Mouse (Mus musculus): ENCODE measurements around the gene Suds3.

The Suds3 gene

DNA sequence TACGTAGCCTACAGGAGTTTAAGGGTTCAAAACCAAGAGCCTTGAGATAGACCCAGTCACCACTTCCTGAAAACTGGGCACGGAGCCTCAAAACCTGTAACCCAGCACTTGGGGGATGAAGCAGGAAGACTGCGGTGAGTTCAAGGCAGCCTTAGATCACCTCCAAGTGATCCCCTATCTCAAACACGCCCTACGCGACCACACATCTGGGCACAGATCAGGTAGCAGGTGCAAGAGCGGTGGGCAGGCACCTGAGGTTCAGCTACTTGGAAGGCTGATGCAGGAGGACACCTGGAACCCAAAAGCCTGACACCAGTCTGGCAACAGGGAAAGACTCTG, 4.2 kb downstream of the Suds3 start:
- 97% methylated on average over 7 of the region's 7 CpGs for WGBS

DNA sequence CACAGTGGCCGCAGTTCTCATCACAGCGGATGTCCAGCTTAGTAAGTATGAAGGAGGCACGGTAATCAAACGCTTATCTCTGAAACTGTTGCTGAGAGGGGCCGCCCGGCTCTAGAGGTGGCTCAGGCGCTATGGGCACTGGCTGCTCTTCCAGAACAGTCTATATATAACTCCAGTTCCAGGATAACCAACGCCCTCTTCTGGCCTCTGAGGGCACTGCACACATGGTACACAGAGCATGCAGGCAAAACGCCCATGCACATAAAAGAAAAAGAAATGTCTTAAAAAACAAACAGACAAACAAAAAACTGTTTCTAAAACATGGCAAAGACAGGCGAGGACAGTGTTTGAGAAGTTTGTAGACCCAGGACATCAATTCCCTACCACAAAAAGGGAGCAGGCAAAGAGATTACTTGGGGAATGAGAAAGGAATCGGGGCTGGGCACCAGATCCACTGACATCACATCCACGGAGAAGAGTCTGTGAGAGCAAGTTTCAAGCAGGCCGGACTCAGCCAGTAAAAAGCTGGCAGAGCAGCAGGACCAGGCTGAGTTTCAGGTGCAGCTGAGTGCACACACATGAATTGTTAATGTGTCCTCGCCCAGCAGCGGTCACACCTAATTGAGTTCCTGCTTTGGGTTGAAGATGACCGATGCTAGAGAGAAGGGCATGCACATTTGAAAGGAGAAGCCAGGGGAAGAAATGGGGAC, 4.7 kb downstream of the Suds3 start:
- 92% methylated on average over 16 of the region's 16 CpGs for WGBS

DNA sequence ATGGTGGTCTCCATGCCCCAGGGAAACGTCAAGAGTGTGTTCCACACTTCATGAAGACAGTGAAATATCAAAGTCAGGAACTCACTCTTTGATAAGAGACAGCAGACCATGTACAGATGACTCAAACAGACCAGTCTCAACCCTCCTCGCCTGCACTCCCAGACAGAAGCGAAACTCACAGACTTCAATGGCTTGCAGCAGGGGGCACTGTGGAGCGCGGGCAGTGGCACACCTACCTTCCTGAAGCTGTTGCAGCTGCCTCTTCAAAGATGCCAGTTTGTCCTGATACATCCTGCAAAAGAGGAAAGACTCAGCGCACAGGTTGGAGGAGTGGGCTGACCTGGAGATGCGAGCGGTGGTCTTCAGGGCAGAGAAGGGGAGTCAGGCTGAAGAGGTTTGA, 6.4 kb downstream of the Suds3 start:
- WGBS: 89% methylated on average over 8 of the region's 8 CpGs

DNA sequence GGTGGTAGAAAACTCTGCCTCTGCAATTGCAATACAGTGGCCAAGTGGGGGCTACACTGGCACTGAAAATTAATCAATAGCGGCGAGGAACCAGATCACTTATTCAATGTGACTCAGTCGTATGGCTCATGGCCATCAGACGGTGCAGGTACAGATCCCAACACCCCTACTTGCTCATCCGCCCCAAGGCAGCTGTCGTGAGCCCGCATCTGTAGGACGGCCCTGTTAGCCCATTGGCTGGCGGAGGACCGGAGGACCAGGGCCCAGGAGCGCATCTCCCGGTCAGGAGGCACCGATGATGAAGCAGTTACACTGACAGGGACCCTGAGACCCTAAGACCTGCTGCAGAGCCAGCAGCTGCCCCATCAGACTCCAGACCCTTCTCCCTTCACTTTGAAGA, 7.2 kb downstream of the Suds3 start:
- WGBS: 95% methylated on average over 13 of the region's 13 CpGs

DNA sequence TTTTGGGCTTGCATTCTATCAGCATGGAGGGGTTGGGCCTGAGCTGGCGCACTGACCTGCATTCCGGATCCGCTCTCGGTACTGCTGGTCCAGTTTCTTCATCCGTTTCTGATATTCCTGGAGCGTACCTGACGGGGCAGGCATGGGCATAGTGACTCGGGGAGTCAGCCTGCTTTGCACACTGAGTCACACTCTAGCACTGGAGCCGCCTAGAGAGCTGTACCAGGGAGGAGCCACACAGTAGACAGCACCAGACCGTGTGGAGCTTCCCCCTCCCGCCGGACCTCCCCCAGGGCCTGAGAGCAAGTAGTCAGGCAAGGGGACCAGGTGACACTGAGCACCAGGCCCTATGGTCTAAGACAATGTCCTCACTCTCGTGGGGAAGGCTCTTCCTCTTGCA, 7.6 kb downstream of the Suds3 start:
- WGBS: 90% methylated on average over 13 of the region's 13 CpGs

DNA sequence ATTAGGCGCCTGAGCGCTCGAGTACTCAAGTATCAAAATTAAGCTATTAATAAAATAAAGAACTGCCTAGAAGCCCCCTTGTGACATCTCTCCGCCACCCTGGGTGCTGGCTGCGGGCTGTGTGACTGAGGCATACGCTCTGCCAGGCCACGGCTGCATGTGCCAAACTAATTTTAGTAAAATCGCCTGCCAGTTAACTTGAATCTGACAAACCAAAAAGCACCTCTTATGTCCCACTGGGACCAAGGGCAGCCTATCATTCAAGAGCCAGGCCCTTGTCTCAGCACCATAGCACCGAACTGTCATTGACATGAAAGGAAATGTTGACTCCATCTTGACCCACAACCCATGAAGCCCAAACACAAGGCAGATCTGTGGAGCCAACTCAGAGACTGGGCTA, 10.2 kb downstream of the Suds3 start:
- WGBS: 69% methylated on average over 9 of the region's 9 CpGs

DNA sequence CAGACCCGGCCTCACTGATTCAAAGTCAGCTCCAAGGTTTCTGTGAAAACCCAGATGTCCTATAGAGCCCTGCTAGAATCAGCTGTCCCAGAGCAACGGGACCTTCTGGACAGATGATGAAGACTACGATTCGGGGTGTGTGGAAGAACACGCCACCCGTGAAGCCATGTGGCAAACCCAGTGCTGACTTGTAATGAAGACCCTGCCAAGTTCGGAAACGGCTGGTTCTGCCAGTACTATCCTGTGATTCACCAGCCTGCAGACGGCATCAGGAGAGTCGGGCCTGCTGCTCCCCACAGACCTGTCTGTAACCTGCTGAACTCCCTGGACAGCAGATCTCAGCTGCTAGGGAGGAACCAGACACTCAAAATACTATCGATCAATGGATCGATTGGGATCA, 11.6 kb downstream of the Suds3 start:
- 86% methylated on average over 12 of the region's 12 CpGs for WGBS

DNA sequence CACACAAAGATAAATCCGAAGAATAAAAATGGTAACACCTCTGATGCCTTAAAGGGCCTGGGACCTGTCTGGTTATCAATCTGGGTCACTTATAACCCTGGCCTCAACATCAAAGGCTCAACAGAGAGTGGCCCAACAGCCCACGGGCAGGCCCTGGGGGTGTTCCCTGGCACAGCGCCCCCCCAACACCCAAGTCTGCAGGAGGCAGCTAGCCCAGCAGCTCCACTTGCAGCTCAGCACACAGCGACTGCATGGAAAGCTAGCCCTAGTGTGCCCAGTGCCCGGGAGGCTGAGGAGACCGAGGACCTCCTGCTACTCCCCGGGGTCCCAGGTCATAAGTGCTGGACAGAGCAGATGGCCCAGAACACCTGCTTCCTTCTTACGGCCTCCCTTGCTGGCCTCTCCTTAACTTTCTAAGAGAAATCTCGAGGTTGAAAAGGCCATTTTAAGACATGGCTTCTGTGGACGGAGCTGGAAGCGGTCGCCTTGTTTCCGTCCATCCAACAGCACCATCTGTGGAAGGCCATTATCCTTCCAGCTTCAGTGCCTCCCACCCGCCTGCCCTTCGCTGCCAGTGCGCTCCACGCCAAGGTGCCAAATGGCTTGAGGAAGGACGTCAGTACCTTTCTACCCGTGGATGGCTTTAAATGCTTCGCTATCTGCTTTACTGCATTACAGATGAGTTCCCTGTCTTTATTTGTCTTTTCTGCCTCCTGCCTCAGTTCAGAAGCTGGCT, 12.6 kb downstream of the Suds3 start:
- 91% methylated on average over 20 of the region's 20 CpGs for WGBS

DNA sequence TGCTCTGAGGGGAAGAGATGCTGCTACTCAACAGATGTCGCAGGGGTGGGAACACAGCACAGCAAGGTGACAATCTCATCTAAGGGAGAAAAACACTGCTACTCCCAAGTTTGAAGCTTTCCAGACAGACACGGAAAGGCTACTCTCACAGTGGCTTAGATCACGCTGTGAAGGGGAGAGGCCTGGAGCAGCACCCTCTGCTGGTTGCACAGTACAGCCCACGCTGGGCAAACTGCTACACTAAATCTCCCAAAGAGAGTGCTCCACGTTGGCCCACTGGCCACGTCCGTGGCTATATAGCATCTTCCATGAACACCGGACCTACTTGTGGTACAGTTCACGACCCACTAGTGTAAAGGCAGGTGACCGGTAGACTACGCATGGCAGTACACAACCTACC, 16.2 kb downstream of the Suds3 start:
- 80% methylated on average over 11 of the region's 11 CpGs for WGBS

DNA sequence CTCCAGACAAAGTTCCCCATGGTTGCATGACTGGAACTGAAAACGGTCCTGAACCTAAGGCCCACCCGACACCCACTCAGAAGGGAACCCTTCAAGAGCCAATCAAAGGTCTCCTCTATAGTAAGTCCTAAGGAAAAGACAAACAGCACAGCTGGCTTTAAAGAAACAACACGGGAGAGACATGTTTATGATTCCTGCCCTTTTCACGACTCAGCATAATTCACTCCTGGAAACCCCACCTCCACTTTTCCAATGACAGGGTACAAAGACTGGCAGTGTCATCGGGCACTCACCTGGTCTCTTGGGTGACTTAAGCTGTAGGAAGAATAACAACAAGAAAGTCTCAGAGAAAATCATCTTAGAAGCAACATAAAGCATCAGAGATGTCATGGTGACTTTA, 16.9 kb downstream of the Suds3 start:
- WGBS: 80% methylated on average over 5 of the region's 5 CpGs

DNA sequence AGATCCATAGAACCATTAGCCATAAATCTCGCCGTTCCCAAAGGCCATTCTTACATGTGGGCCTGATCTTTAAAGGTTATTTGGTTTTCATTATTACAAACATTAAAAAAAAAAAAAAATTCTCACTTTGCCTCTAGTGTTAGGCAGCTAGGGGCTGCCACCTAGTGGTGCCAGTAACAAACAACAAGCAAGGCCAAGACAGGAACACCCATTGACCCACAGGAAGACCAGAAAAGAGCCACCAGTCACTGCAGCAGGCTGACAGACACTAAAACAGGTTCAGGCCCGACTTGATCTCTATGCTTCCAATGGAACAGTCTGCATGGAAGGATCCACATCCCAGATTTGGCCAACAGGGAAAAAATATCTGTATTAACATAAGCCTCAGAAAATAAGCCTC, 19.2 kb downstream of the Suds3 start:
- WGBS: 50% methylated on average over 3 of the region's 3 CpGs

DNA sequence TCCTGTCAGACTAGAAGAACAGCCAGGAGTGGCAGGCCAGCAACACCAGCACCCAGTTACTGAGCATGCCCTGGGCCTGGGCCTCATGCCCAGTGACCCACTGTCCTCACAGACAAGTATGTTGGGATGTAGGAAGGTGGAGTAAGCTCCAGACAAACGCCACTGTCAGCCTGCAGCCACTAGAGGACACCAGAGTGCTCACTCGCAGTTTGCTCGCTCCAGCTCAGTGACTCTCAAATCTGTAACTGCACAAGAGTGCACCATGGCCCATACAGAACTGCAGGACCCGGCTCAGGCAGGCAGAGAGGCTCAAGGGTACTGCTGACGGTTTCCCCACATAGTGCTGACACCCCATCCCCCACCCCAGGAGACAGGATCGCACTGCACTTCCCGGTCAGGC, 21.5 kb downstream of the Suds3 start:
- WGBS: 49% methylated on average over 7 of the region's 7 CpGs

DNA sequence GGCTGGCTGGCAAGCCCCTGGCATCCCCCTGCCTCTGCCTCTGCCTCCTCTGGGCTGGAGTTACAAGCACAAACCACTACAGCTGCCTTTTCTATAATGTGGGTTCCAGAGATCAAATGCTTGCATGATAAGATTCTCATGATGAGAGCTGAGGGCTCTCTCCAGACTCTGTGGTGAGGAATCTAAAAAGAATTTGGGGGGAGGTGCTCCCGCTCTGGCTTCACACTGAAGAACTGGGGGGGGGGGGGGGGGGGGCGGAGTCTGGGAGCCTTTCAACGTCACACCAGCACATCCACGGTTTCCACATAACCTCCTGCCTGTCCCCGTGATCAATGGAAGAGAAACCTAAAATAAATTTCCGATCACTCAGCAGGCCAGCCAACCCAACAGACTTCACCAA, 26.1 kb downstream of the Suds3 start:
- 31% methylated on average over 6 of the region's 6 CpGs for WGBS

DNA sequence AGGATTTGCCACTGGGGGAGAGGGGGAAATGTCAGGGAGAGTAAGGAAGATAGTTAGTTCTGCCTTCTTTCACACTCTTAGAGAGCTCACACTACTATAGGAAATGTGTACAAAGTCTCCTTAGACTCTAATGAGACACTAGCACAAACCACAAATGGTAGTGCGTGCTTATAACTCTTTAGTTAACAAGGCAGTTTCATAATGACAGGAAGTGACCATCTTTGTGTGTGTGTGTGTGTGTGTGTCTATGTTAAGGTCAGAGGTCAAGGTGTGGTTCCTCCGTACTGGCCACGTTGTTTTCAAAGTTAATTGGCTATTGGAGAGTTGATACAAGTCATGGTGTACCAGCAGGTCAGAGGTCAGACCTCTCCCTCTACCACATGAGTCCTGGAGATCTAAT, 26.8 kb downstream of the Suds3 start:
- WGBS: 66% methylated on average over 3 of the region's 3 CpGs

DNA sequence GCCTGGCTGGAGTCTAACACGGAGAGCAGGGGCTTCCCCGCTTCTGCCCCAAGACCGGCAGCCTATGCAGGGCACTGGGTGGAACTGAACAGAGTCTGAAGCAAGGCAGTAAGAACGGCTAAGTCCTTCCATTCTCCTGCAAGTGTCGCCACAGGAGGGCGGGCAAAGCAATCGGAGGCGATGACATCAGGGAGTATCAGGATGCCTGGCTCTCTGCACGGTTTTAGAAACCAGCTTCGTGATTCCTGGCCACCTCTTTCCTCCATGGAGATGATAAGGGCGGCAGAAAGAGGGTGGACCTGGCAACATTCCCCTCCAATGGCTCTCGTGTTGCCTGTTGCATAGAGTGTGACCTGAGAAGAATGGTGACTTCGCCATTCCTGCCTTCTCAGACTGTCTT, 28.2 kb downstream of the Suds3 start:
- WGBS: 3% methylated on average over 13 of the region's 13 CpGs

DNA sequence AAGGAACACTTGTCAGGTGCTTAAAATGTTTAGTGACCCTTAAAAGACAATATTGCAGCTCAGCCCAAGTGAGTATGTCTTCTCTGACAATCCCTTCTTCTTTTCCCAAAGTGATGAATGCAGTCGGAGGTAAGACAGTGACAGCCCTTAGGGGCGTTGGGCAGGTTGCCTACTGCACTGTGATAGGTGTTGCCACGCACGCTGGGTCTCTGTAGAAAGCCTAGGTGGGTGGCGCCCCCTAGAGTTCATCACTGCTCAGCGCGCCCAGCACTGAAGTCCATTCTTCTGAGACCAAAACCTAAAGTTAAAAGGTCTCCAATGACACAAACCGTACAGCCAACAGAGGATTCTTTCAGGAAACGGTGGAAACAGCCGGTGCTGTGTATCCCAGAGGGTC, 46.4 kb downstream of the Suds3 start:
- 10% methylated on average over 10 of the region's 10 CpGs for WGBS

DNA sequence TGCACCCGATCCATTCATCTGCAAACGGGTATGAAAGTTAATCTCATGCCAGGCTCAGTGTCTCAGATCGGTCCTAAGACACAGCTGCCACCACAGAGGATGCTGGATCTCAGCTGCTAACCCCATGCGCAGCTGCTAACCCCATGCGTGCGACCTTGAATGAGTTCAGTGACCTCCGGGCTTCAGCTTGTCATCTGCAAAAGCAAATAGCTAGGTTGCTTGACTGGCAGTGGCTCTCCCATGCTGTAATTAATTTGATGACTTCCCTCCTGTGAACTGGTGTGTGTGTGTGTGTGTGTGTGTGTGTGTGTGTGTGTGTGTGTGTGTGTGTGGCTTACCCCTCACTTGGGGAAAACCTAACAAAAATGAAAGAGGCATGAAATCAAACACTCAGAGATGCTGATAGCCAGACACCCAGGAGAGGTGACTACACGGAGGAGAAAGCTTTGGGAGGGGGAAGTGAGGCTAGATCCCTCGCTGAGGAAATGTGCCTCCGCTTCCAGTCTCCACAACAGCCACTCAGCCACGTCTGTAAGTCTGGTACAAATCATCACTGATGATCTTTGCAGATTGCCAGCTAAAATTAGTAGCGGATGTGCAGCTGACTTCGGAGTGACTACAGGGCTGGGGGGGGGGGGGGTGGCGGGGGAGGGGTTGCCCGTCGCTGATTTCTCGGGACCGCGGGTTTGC, 47.0 kb downstream of the Suds3 start:
- WGBS: 27% methylated on average over 19 of the region's 19 CpGs

DNA sequence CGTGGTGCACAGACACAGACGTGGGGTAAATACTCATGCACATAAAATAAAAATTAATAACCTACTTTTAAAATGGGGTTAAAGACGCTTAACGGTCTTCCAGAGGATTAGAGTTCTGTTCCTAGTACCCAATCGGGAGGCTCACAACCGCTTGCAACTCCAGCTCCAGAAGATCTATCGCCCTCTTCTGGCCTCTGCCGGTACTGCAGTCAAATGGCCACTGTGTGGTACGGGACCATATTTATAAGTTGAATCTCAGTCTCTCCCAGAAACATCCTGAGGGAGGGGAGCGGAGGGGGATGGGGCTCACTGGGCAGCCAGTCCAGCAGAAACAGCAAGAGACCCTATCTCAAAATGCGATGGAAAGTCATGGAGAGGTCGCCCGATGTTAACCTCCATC, 47.7 kb downstream of the Suds3 start:
- 83% methylated on average over 13 of the region's 13 CpGs for WGBS

DNA sequence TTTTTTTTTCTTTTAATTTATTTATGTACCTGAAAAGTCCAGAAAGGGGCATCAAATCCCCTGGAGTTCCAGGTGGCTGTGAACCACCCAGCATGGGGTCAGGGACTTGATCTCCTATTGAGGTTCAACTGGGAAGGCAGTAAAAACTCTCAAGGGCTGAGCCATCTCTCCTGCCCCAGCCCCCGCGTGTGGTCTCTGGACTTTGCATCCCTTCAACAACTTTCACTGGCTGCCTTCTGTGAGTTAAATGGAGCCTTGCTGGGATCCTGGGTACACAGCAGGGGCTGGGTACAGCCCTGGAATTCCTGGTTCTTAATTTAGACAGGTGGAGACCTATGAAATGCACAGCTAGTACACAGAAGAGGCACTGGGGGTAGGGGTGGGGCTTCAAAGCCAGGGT, 54.7 kb downstream of the Suds3 start:
- 61% methylated on average over 2 of the region's 2 CpGs for WGBS

DNA sequence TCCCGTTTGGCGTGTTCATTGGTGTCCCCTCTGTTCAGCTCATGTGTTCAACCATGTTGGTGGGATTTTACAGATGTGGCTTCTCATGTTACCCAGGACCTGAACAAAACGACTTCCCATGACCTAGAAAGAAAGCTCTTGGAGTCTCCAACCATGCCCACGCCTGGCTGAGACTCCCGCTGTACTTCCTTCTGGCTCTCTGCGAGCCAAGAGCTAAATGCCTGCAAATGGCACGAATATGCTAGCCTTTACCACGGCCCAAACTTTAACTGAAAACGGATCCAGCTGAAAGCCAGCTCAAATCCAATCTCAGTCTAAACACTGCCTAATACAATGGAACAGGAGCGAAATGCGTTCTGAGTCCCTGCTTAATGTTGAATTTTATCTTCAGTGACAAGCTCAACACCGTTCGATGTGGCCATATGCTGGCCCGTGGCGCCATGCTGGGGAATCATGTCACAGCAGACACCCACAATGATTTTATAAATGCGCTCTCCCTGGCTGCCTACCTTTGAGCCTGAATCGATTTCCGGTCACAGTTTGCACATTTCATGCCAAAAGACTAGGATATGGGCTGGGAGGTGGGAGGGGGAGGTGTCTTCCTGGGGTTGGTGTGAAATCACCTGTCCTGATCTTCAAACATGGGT, 55.3 kb downstream of the Suds3 start:
- 63% methylated on average over 18 of the region's 18 CpGs for WGBS

DNA sequence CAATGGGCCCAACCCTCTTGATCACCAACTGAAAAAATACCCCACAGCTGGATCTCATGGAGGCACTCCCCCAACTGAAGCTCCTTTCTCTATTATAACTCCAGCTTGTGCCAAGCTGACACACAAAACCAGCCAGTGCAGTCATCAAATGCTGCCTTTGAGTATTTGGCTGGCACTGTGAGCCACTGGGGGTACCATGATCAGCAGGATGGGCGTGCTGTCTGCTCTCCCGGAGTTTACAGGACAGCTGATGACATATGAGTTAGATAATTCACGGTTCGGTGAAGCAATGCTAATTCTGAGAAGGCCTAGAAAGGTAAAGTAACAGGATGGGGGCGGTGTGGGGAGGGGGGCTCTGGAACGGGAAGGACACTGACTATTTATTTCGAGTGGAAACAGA, 66.0 kb downstream of the Suds3 start:
- WGBS: 80% methylated on average over 7 of the region's 7 CpGs

DNA sequence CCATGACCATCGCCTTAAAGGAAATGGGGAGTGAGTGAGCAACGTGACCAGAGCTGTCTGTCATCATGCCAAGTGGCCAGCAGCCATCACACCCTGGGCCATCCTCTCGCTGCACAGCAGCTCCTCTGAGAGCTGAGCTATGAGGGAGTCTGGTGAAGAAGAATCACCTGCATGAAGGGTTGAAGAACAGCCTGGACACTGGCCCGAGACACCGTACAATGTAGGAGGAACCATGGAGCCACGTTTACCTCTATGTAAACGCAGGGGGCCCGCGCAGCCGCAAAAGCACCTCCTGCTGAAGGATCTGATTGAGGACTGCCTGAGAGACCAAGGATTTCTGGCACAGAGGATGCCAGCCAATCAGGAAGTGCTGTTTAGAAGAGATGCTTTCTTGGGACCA, 70.8 kb downstream of the Suds3 start:
- WGBS: 72% methylated on average over 10 of the region's 10 CpGs

DNA sequence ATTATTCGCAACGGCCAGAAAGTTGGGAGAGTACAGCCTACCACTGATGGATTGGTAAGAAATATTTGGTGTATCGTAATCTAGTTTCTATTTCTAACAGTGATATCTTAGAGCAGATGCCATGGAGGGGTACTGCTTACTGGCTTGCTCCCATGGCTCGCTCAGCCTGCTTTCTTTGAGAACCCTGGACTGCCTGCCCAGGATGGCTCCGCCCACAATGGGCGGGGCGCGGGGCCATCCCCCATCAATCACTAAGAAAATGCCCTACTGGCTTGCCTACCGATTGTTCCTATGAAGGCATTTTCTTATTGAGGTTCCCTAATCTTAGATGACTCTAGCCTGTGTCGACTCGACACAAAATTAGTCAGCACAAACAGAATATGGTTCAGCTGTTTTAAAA, 73.3 kb downstream of the Suds3 start:
- 69% methylated on average over 11 of the region's 11 CpGs for WGBS

Data from cerebral cortex, adult 2 months (tissue).